Mouse (Mus musculus) myocyte (in vitro differentiated cells): Measurements from ENCODE around the gene Gm20388. TPM values are rescaled to one million over a fixed set of nuclear protein-coding genes. Genes with fewer than 3 reads are reported as not detected.

Source experiments
- H3K27me3 ChIP-seq: one replicate; pipeline ENCODE4 v1.6.1; 2011; ENCODE audit not compliant: control insufficient read depth, insufficient read depth, insufficient read length
- H3K36me3 ChIP-seq: one replicate; pipeline ENCODE4 v1.6.1; 2011; ENCODE audit not compliant: control insufficient read depth, insufficient read depth
- H3K4me2 ChIP-seq: one replicate; pipeline ENCODE4 v1.6.1; 2011; ENCODE audit warnings: low read depth, control low read depth
- H3K4me3 ChIP-seq: one replicate; pipeline ENCODE4 v1.5.1; 2011; ENCODE audit warnings: mild to moderate bottlenecking, control low read depth, moderate library complexity
- H3K79me2 ChIP-seq: one replicate; pipeline ENCODE4 v1.6.1; 2011; ENCODE audit not compliant: control insufficient read depth, insufficient read depth
- H3ac ChIP-seq: one replicate; pipeline ENCODE4 v1.6.1; 2011; ENCODE audit not compliant: control insufficient read depth, insufficient read length
- CEBPB ChIP-seq: IDR thresholded peaks from 2 replicates; pipeline ENCODE4 v1.6.1; 2011; ENCODE audit warnings: mild to moderate bottlenecking, moderate library complexity; ENCODE audit not compliant: poor library complexity, insufficient read depth, severe bottlenecking
- E2F4 ChIP-seq: IDR thresholded peaks from one replicate; pipeline ENCODE4 v1.6.1; 2011; ENCODE audit warnings: mild to moderate bottlenecking, control low read depth, moderate library complexity; ENCODE audit not compliant: insufficient read depth
- MAX ChIP-seq: IDR thresholded peaks from one replicate; pipeline ENCODE4 v1.6.1; 2011; ENCODE audit warnings: low read depth, mild to moderate bottlenecking, control low read depth
- MYOD1 ChIP-seq, 3 experiments: IDR thresholded peaks; one replicate each; pipeline ENCODE4 v1.6.1; 2011; ENCODE audit warnings: control low read depth in 2 of 3, low read depth in 2 of 3, mild to moderate bottlenecking in 2 of 3, moderate library complexity in 1 of 3; ENCODE audit not compliant: insufficient read length in 2 of 3, control insufficient read depth in 1 of 3
- MYOG ChIP-seq, 3 experiments: IDR thresholded peaks; one replicate each; pipeline ENCODE4 v1.6.1; 2011; ENCODE audit warnings: control low read depth in 2 of 3, low read depth in 2 of 3, mild to moderate bottlenecking in 2 of 3; ENCODE audit not compliant: insufficient read length in 2 of 3, control insufficient read depth in 1 of 3, insufficient read depth in 1 of 3
- POLR2A ChIP-seq: IDR thresholded peaks from one replicate; pipeline ENCODE4 v1.6.1; 2011; ENCODE audit warnings: low read depth, mild to moderate bottlenecking, control low read depth, moderate library complexity; ENCODE audit not compliant: insufficient read length
- POLR2AphosphoS2 ChIP-seq: IDR thresholded peaks from one replicate; pipeline ENCODE4 v1.6.1; 2011; ENCODE audit warnings: low read depth, control low read depth; ENCODE audit not compliant: insufficient read length
- REST ChIP-seq: IDR thresholded peaks from one replicate; pipeline ENCODE4 v1.6.1; 2011; ENCODE audit warnings: mild to moderate bottlenecking, control low read depth, moderate library complexity; ENCODE audit not compliant: insufficient read depth, insufficient read length
- SRF ChIP-seq: IDR thresholded peaks from one replicate; pipeline ENCODE4 v1.6.1; 2011; ENCODE audit warnings: low read depth; ENCODE audit not compliant: control insufficient read depth, insufficient read length
- TCF12 ChIP-seq: IDR thresholded peaks from one replicate; pipeline ENCODE4 v1.6.1; 2011; ENCODE audit warnings: mild to moderate bottlenecking, control low read depth; ENCODE audit not compliant: poor library complexity, insufficient read depth, severe bottlenecking
- TCF3 ChIP-seq: IDR thresholded peaks from one replicate; pipeline ENCODE4 v1.6.1; 2011; ENCODE audit warnings: low read depth, control low read depth; ENCODE audit not compliant: insufficient read length
- USF1 ChIP-seq: IDR thresholded peaks from one replicate; pipeline ENCODE4 v1.6.1; 2011; ENCODE audit warnings: low read depth, mild to moderate bottlenecking, control low read depth, moderate library complexity
- polyA plus RNA-seq: library from polyadenylated mRNA; unstranded; fragments of >200 nt; fragmentation: generic; extraction: Trizol; gene quantifications from one replicate; pipeline ENCODE4 v1.2.1, GENCODE M21; 2012; ENCODE audit warnings: missing spikeins

The Gm20388 gene
- polyA plus RNA-seq, 1 experiment, result 15.3 TPM

- Histone ChIP-seq H3K27me3 (peaks cover 73% of the 10 kb centered on the region), H3K4me3 (no peak overlapping the region), H3K4me2 (no peak overlapping the region), H3K36me3 (no peaks in the 10 kb centered on the region), H3ac (no peak overlapping the region), H3K79me2 (no peaks in the 10 kb centered on the region)
- TF ChIP-seq POLR2AphosphoS2, result no peak
- no peak for TF ChIP-seq USF1
- TF ChIP-seq MYOG (IDR thresholded peaks at IDR 0.05; ENCODE audit: control insufficient read depth in 1 of 3, insufficient read depth in 1 of 3, insufficient read length in 2 of 3, low read depth in 2 of 3), result no peak
- TF ChIP-seq POLR2A, result no peak
These were observed 1808.3 kb downstream of the Gm20388 start for GRCm38 (mm10) chr8:121718925-121719324.

DNA sequence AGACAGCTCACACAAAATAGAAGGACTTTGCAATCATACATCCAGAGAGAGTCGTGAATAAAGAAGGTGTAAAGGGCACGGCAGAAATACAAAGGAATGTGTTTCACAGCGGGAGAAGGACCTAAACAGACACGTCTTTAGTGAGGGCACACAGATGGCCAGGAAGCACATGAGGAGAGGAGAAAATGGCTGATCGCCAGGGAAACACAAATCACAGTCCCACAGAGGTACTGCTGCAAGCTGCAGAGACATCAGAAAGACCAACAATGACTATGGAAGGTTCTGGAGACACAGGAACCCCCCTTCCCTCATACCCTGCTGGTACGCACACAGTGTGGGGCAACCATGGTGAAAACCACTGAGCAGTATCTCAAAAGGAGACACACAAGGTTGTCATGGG lies 1810.4 kb downstream of the Gm20388 start:
- Histone ChIP-seq H3ac (no peak overlapping the region), H3K27me3 (peaks cover 71% of the 10 kb centered on the region), H3K4me2 (no peak overlapping the region), H3K4me3 (no peak overlapping the region), H3K36me3 (no peaks in the 10 kb centered on the region), H3K79me2 (no peaks in the 10 kb centered on the region)
- TF ChIP-seq TCF12 (no peak), E2F4 (no peak), TCF3 (no peak), CEBPB (no peak), USF1 (no peak), MAX (no peak), MYOG (IDR thresholded peaks at IDR 0.05; ENCODE audit: control insufficient read depth in 1 of 3, insufficient read depth in 1 of 3, insufficient read length in 2 of 3, low read depth in 2 of 3) (no peak), REST (no peak), POLR2AphosphoS2 (no peak), MYOD1 (IDR thresholded peaks at IDR 0.05; ENCODE audit: control insufficient read depth in 1 of 3, insufficient read length in 2 of 3, low read depth in 2 of 3) (no peak), POLR2A (no peak), SRF (no peak)

- H3K4me3 ChIP-seq, result no peak overlapping the region
- H3K36me3 ChIP-seq, result no peaks in the 10 kb centered on the region
- H3ac ChIP-seq, result no peak overlapping the region
- no peak for TF ChIP-seq SRF
- no peak for TF ChIP-seq REST
- TF ChIP-seq USF1, result no peak
- H3K4me2 ChIP-seq, result no peak overlapping the region
- peaks cover 69% of the 10 kb centered on the region for H3K27me3 ChIP-seq
- no peaks in the 10 kb centered on the region for H3K79me2 ChIP-seq
These were observed 1813.2 kb downstream of the Gm20388 start for GRCm38 (mm10) chr8:121723846-121724245.

DNA sequence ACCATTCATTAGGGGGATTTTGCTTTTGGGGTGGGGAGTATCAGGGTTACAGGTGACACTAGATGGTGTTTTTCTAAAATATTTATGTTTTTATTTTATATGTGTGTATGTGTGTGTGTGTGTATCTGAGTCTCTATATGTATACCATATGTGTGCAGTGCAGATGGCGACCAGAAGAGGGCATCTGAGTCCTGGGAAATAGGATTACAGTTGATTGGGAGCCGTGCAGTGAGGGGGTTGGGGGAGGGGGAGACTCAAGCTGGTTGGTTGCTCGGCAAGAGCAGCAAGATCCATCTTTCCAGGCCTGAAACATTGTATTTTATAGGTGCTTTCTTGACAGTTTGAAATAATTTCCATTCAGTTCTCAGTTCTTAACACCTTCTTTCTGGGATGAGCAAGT lies 1816.5 kb downstream of the Gm20388 start:
- no peak overlapping the region for H3K4me3 ChIP-seq
- no peaks in the 10 kb centered on the region for H3K79me2 ChIP-seq
- no peak overlapping the region for H3K4me2 ChIP-seq
- H3K27me3 ChIP-seq, result peaks cover 79% of the 10 kb centered on the region
- no peak overlapping the region for H3ac ChIP-seq
- TF ChIP-seq TCF12 (no peak), REST (no peak), POLR2AphosphoS2 (no peak), MYOD1 (IDR thresholded peaks at IDR 0.05; ENCODE audit: control insufficient read depth in 1 of 3, insufficient read length in 2 of 3, low read depth in 2 of 3) (no peak), TCF3 (no peak), POLR2A (no peak), E2F4 (no peak), MYOG (IDR thresholded peaks at IDR 0.05; ENCODE audit: control insufficient read depth in 1 of 3, insufficient read depth in 1 of 3, insufficient read length in 2 of 3, low read depth in 2 of 3) (no peak), USF1 (no peak), MAX (no peak), SRF (no peak), CEBPB (no peak)
- no peaks in the 10 kb centered on the region for H3K36me3 ChIP-seq

GRCm38 (mm10) chr8:121729323-121729722 lies 1818.7 kb downstream of the Gm20388 start, which contains the start of gene Jph3:
TSS of gene Jph3 (plus strand) at chr8:121729623.
- Histone ChIP-seq H3K36me3 (no peaks in the 10 kb centered on the region), H3K27me3 (peaks cover 84% of the 10 kb centered on the region), H3K79me2 (no peaks in the 10 kb centered on the region), H3K4me2 (no peak within 1 kb of the TSS), H3K4me3 (no peak within 1 kb of the TSS), H3ac (no peak within 1 kb of the TSS)
- TF ChIP-seq TCF3 (no peak), POLR2A (no peak), SRF (no peak), CEBPB (no peak), USF1 (no peak), TCF12 (no peak), MYOG (IDR thresholded peaks at IDR 0.05; ENCODE audit: control insufficient read depth in 1 of 3, insufficient read depth in 1 of 3, insufficient read length in 2 of 3, low read depth in 2 of 3) (no peak), MAX (no peak), REST (no peak), E2F4 (no peak)
